Mouse (Mus musculus) splenic B cell, adult 2 months (primary cell): ENCODE measurements at regions not wholly inside any gene's neighbourhood (a gene's known extent, or its start where the extent isn't known, plus 50 kb on each side); places are given as distances from the start of the nearest gene placed in this dataset.

Experiments used
- DNase-seq: peaks from one replicate; pipeline ENCODE4 v3.0.0-alpha.2; 2011; ENCODE audit warnings: low read depth, low spot score
- H3K27me3 ChIP-seq: 2 replicates; pipeline ENCODE4 v1.6.1; 2012; ENCODE audit warnings: mild to moderate bottlenecking, low read length, moderate library complexity, mixed read lengths; ENCODE audit not compliant: control insufficient read depth, poor library complexity, insufficient read depth, severe bottlenecking
- H3K36me3 ChIP-seq: 2 replicates; pipeline ENCODE4 v1.6.1; 2012; ENCODE audit warnings: mild to moderate bottlenecking, low read length, moderate library complexity, mixed read lengths; ENCODE audit not compliant: control insufficient read depth, poor library complexity, insufficient read depth, severe bottlenecking

DNA sequence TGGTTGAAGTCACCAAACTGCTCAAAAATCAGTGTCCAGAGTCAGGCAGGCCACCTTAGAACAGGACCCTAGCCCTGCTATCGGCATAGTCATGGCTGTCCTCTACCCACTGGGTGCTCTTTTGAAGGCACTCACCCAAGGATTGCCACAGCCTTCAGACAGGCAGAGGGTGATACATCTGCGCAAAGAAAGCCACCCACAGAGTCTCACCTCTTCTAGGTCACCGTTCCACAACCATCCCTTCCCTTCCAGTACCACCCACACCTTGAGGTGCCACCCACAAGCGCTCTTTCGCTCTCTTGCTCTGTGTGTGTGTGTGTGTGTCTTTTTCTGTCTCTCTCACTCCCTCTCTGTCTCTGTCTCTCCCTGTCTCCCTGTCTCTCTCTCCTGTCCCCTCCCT lies 176.5 kb upstream of the Lpp start:
- no peaks in the 10 kb centered on the region for H3K27me3 ChIP-seq
- no peaks in the 10 kb centered on the region for H3K36me3 ChIP-seq
- no peak for DNase-seq

DNA sequence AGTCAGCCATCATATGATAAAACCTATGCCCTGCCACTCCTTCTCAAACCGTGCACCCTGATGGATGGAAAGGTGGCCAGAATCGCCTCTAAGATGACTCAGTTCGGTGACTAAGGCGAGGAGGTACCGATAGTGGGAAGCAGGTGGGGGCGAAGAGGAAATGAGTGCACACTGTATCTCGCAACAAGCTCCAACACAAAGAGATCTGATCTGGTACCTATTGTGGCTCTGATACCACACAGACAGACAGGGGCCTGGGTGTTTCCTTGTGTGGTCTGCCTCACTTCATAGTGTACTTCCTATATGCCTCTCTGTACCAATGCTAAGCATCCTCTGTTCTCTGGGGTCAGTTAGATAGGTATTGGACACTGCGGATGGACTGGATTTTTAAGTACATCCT lies 178.0 kb upstream of the Lpp start:
- no peaks in the 10 kb centered on the region for H3K36me3 ChIP-seq
- H3K27me3 ChIP-seq, result no peaks in the 10 kb centered on the region
- no peak for DNase-seq

DNA sequence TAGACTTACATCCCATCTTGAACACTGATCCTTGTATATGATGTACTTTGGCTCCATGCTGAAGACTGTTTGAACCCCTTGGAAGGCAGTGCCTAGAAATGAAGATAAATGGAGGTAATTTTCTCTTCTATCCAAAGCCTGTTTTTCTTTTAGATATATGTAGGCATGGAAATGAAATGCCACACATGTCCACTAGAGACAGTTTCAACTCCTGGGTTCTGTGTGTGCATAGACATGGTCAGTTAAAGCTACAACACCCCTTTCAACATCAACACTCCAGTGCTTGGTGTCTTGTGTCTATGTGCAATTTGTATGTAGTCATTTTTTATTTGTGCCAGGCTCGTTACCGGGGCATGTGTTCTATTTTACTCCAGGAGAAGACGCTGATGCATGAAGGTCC lies 179.7 kb upstream of the Lpp start:
- no peaks in the 10 kb centered on the region for H3K36me3 ChIP-seq
- no peaks in the 10 kb centered on the region for H3K27me3 ChIP-seq
- DNase-seq, result peak; percentile 48

DNA sequence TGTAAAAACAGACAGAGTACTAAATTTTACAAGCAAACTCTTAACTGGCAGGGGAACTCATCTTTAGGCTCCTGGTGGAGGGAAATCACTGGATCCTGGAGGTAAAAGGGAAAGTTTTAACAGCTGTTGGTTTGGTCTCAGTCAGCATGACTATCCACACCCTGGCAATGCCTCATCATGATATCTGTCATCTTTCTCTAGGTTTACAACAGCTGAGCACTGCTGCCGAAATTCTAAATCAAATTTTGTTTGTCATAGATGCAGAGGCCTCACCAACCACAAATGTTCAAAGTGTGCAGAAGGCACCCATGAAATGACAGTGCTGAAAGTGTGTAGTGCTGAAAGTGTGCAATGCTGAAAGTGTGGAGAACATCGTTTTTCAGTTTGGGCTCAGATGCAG lies 180.6 kb upstream of the Lpp start:
- Histone ChIP-seq H3K27me3 (no peaks in the 10 kb centered on the region), H3K36me3 (no peaks in the 10 kb centered on the region)
- DNase-seq, result no peak

DNA sequence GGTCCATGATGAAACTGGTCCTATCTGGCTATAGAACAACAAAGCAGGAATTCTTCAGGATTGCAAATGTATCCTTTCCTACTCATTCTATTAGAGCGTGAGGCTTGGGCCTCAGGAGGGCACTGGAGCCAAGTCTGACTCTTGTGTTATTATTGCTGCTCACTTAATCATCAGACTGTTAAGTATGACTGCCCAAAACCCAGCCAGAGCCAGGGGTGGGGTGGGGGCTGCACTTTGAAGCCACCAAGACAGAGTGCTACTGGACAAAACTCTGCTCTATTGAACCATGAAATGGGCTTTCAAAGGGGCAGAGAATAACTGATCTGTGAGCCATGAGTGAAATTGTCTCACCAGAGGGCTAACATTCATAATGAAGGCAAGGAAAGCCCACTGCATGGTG lies 181.7 kb upstream of the Lpp start:
- Histone ChIP-seq H3K27me3 (no peaks in the 10 kb centered on the region), H3K36me3 (no peaks in the 10 kb centered on the region)
- DNase-seq, result no peak

DNA sequence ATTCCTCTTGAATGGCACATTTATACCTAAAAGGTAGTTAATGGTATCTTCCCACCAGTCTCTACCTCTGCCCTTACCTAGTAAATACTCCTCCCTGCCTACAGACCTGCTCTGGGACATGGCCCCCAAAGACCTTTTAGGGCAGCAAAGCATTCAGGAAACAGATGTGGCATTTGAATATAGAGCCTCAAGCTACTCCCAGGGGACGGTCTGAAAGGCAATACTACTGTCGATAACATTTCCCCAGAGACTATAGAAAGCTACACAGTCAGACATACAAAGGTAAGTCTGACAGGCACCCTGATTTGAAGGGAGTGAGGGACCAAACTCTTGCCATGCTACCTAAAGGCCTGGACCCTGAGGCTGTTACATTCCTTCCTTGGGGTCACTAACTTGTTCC lies 184.4 kb upstream of the Lpp start:
- H3K27me3 ChIP-seq, result no peaks in the 10 kb centered on the region
- no peaks in the 10 kb centered on the region for H3K36me3 ChIP-seq
- DNase-seq, result peak; percentile 85

DNA sequence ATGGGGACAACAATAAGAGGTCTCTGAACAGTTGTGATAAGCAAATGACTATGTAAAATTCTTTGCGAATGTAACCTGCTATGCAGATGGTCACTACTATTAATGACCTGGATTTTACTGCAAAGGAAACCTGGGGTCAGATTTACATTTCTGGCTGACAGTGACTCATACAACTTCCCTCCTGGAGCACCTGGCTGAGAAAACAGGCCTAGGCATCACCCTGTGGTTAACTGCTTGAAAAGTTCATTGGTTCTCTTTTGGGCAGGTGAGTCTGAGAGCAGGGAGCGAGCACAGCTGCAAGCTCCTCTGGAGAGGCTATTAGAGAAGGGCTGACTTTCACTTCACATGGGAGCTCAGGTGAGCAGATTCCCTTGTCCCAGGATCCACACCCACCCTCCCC lies 185.2 kb upstream of the Lpp start:
- peak; percentile 63 for DNase-seq
- no peaks in the 10 kb centered on the region for H3K27me3 ChIP-seq

DNA sequence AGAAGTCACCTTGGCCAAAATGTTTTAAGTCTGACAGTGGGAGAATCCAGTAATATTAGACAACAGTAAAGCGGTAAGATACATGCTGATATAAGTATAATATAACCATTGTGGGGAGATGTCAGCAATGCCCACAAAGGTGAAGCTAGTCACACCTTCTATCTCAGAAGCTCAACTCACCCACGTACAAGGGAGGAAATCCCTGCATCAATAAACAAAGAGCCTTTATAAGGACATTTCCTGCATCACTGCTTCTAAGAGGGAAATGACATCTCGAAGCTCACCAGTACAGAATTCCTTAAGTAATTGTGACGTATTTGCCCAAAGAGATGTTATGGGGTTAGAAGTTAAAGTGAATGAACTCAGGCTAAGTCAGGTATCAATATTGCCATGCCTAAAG lies 186.3 kb upstream of the Lpp start:
- H3K27me3 ChIP-seq, result no peaks in the 10 kb centered on the region
- peak; percentile 50 for DNase-seq
- no peaks in the 10 kb centered on the region for H3K36me3 ChIP-seq

More for the DNA sequence above, 185.2 kb upstream of the Lpp start:
- no peaks in the 10 kb centered on the region for H3K36me3 ChIP-seq

DNA sequence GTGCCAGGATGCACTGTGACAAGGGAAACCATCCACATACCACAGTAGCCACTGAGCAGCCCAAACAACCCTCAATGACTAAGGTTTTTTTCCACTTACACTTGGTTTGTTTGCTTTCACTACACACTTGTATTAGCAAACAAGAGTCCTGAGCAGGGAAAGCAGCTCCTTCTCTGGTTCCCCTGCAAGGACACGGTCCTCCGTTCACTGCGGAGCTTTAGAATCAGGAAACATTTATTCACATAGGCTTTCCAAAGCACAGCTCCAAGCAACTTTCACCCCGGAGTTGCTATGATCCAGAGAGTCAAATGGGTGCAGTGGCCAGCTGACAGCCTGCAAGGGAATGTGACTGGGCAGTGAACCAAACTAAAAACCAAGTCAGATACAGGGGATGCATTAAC lies 186.8 kb upstream of the Lpp start:
- H3K36me3 ChIP-seq, result no peaks in the 10 kb centered on the region
- DNase-seq, result no peak
- H3K27me3 ChIP-seq, result no peaks in the 10 kb centered on the region

DNA sequence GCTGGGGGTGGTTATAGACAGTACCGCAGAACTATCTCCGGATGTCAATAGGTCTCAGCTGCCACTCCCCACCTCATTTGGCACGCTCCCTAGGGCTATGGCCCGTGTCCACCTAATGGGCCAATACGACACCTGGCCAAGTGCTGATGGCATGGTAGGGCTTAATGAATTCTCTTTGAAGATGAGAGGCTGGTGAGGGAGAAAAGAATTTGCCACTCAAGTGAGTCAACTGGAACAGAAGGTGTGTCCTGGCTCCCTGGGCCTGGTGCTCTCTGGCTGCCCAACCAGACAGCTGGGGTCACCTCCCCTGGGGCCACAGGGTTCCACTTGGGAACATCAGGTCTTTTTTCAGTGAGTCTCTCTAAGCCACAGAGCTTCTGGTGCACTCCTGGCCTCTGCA lies 187.7 kb upstream of the Lpp start:
- DNase-seq, result no peak
- Histone ChIP-seq H3K27me3 (no peaks in the 10 kb centered on the region), H3K36me3 (no peaks in the 10 kb centered on the region)

DNA sequence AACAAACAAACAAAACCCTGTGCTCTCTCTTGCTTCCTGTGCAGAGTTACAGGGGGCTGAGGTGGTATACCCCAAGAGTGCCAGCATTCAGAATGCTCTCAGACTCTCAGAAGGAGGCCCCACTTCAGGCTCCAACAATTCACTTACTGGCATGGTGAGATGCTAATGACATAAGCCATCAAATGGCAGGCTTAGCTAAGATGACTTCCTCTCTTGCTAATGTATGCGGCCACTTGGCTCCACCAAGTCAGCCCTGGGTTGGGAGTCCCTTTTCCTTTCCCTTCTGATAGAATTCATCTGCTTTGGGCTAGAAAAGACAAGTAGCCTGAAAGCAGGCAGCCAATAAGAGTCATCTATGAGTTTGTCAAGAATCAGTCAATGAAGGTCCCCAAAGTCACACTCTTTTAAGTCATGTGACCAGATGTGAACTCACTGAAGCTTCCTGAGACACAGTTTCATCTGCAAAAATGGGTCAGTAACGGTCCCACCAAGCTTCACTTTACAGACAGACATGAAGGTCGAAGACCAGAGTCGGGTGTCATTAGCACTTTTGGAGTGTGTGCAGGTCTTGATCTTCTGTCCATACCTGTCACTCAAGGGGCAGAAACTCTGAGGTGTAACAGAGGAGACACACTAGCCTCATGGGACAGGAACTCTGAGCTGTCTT lies 189.1 kb upstream of the Lpp start:
- Histone ChIP-seq H3K27me3 (no peaks in the 10 kb centered on the region), H3K36me3 (no peaks in the 10 kb centered on the region)
- DNase-seq, result no peak

DNA sequence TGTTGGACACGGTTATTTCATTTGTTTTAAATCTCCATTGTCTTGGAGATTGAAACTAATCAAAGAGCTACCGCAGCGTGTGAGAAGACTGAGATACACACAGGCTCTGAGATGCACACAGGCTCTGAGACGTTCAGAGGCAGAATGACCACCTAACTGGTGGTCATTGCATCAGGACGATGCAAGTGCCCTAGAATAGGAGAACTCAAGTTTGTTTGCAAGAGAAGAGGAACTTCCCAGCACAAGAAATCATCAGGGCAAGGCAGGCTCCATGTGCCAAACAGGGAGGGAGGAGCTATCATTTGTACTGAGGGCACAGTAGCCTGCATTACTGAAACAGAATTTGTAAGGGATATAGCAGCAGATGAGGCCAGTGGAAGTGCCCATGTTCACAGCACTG lies 190.7 kb upstream of the Lpp start:
- no peak for DNase-seq
- H3K27me3 ChIP-seq, result no peaks in the 10 kb centered on the region
- H3K36me3 ChIP-seq, result no peaks in the 10 kb centered on the region

DNA sequence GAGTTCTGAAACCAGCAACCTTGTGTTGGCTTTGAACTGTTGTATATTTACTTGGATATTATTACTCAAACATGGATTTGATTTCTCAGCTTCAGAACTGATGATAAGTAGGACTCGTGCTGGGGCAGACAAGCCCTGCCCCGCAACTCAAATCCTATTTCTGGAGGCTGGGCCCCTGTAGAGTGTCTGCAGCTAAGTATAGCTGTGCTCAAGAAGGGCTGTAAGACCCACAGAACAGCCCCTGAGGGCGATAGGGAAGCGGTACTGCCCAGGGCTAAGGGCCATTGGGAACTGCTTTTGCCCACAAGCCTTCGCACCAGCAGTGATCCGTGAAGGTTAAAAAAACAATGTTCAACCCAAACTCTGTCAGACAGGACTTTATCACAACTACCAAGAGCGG lies 191.9 kb upstream of the Lpp start:
- Histone ChIP-seq H3K36me3 (no peaks in the 10 kb centered on the region), H3K27me3 (no peaks in the 10 kb centered on the region)
- DNase-seq, result peak; percentile 48

DNA sequence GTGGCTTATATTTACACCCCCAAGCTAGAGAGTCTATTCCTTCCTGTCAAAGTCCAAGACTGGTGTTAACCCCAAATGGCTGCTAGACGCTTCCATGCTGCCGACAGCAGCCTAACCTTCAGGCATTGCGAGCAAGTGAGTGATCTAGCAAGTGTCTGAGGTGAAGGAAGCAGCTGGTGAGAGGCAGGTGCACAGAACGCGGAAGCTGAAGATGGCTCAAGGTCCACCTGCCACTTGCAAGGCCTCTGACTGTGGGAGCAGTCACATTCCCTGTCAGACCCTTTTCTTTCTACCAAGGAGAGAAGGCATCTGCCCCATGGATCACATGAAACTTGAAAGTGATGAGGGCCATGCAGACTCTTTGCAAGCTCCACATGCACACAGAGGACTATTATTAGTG lies 193.1 kb upstream of the Lpp start:
- H3K27me3 ChIP-seq, result no peaks in the 10 kb centered on the region
- no peak for DNase-seq
- H3K36me3 ChIP-seq, result no peaks in the 10 kb centered on the region

DNA sequence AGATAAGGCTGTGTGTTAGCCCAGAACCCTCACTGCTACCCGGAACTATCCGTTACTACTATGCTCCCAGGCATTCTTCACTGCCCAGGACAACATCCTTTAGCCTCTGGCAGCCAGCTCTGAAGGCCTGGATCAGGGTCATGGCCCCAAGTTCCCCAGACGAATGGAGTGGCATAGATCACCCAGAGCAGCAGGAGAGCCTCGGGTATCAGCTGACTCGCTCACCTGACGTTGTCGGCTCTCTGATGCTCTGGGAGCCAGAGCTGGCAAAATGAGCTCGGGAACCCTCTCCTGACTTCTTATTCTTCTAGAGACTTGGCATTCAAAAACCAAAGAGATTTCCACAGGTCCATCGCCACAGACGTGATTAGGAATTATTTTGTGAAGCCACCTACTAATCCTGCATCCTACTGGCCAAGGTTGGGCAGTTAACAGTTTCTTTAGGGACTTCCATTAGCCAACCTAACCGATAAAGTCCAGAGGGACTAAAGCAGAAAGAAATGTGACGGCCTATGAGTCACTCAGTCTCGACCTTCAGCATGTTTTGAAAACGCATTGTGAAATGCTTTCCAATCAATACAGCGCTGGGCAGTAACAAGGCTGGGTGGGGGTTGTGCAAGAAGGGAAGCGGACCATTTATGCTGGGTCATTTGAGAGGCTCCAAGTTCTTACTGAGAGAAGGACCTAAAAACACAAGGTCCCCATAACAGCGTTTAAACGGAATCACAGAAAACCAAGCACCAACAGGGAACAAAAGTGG lies 193.7 kb upstream of the Lpp start:
- no peaks in the 10 kb centered on the region for H3K36me3 ChIP-seq
- no peak for DNase-seq
- H3K27me3 ChIP-seq, result no peaks in the 10 kb centered on the region

DNA sequence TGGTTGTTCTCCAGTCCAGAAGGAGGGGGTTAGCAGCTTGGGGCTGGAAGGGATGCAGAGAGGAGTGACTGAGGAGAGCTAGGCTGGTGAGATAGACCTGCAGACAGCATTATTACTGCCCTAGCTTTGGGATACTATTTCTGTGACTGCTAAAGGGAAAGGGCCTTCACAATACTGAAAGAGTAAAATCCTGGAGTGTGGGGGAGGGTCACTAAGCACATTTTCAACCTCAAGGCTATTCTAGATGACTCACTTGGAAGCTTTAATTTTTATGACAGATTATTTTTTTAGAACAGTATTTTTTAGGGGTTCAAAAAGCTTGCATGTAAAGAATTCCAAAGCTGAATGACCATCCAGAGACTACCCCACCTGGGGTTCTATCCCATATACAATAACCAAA lies 195.0 kb upstream of the Lpp start:
- no peak for DNase-seq
- Histone ChIP-seq H3K27me3 (no peaks in the 10 kb centered on the region), H3K36me3 (no peaks in the 10 kb centered on the region)
